Mouse (Mus musculus) thymus, adult 2 months (tissue): ENCODE data around the gene Olfr1394. TPM values are rescaled to one million over a fixed set of nuclear protein-coding genes. Genes with fewer than 3 reads are reported as not detected.
"Not testable (repeated sequence)": the region's sequence is repeated elsewhere in the genome, so short reads cannot be mapped to it uniquely, and the experiment has no call there.

Experiments used
- DNase-seq: peaks from one replicate; pipeline ENCODE4 v3.0.0; 2021
- H3K27ac ChIP-seq: fragments of 200-500 bp; 2 replicates; pipeline ENCODE4 v1.5.1; 2012; ENCODE audit warnings: low read length, control low read depth; ENCODE audit not compliant: control insufficient read depth, insufficient read depth
- H3K27me3 ChIP-seq: fragments of 200-500 bp; 2 replicates; pipeline ENCODE4 v1.6.1; 2012; ENCODE audit warnings: mild to moderate bottlenecking, low read length, moderate library complexity, mixed read lengths; ENCODE audit not compliant: control insufficient read depth, insufficient read depth
- H3K36me3 ChIP-seq: fragments of 200-500 bp; 2 replicates; pipeline ENCODE4 v1.6.1; 2012; ENCODE audit warnings: mild to moderate bottlenecking, low read length, moderate library complexity; ENCODE audit not compliant: control insufficient read depth, insufficient read depth
- H3K4me1 ChIP-seq: fragments of 200-500 bp; replicated peaks from 2 replicates; pipeline ENCODE4 v1.6.1; 2012; ENCODE audit warnings: low read length; ENCODE audit not compliant: control insufficient read depth, insufficient read depth
- H3K4me3 ChIP-seq: fragments of 200-500 bp; 2 replicates; pipeline ENCODE4 v1.5.1; 2012; ENCODE audit warnings: mild to moderate bottlenecking, low read length, control low read depth, moderate library complexity; ENCODE audit not compliant: control insufficient read depth, insufficient read depth
- CTCF ChIP-seq: fragments of 200-500 bp; IDR thresholded peaks from 2 replicates; pipeline ENCODE4 v1.5.1; 2012; ENCODE audit warnings: mild to moderate bottlenecking, control low read depth, low read length, moderate library complexity, borderline replicate concordance; ENCODE audit not compliant: control insufficient read depth, poor library complexity, insufficient read depth; ENCODE audit errors: extremely low read depth
- POLR2A ChIP-seq: fragments of 200-500 bp; IDR thresholded peaks from 2 replicates; pipeline ENCODE4 v1.6.1; 2012; ENCODE audit warnings: mild to moderate bottlenecking, low read length, control low read depth, moderate library complexity; ENCODE audit not compliant: control insufficient read depth, poor library complexity, insufficient read depth; ENCODE audit errors: extremely low read depth
- WGBS: fragments of 180-500 bp; shearing (Covaris S2); methylation state at CpG from one replicate; pipeline ENCODE4 v1.1.7; 2018; 5-methylcytosine and 5-hydroxymethylcytosine counted together
- polyA plus RNA-seq: library from polyadenylated mRNA; depleted of rRNA; stranded (reverse); fragments of >200 nt; gene quantifications from 2 replicates; pipeline ENCODE4 v1.2.3, GENCODE M21; 2012

Olfr1394 gene
- polyA plus RNA-seq, 1 experiment: not detected

DNA sequence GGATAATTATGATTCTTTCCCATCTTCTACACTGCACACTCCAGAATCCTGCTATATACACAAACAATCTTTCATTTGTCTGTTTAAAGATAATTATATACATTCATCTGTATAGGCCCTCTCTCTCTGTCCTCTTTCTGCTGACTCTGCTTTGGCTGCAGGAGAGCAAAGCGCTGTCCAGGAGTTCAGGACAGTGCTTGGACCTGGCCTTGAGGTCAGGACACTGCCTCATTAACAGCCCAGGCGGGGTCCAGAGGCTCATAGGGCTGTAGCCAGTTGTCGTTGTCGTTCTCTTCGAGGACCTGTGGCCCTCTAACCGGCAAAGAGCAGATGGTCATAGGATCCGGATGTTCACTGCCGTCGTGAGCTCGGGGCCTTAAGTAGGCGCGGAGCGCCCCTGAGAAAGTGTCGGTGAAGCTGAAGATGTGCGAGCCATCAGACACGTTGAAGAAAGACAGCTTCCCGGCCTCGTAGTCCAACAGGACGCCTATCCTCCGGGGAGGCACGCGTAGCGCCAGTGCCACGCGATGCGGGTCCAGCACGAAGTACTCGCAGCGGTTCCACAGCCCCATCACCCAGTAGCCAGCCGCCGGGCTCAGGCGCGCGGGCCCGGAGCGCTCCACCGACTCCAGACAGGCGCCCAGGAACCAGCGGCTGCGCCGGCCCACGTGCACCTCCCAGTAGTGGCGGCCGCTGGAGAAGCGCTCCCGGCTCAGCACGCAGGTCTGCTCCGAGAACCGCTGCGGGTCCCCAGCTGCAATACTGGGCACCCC is 14.8 kb downstream of the Olfr1394 start:
- TF ChIP-seq CTCF: no peak
- no peak for TF ChIP-seq POLR2A
- 35% methylated on average over 50 of the region's 50 CpGs for WGBS
- no peak for DNase-seq
- Histone ChIP-seq H3K27ac (no peak overlapping the region), H3K27me3 (no peaks in the 10 kb centered on the region; the same call in 1 of the 2 replicates), H3K36me3 (no peaks in the 10 kb centered on the region), H3K4me3 (no peak overlapping the region), H3K4me1 (no peaks in the 10 kb centered on the region)

GRCm38 (mm10) chr11:49170576-49170975 is 16.4 kb downstream of the Olfr1394 start:
- Histone ChIP-seq H3K36me3 (no peaks in the 10 kb centered on the region), H3K27ac (no peak overlapping the region), H3K4me3 (no peak overlapping the region), H3K4me1 (0 out of 2 replicates have a peak, but pooled peaks cover 3% of the 10 kb centered on the region), H3K27me3 (no peaks in the 10 kb centered on the region; the same call in 1 of the 2 replicates)
- 59% methylated on average over 4 of the region's 4 CpGs for WGBS
- DNase-seq: no peak
- no peak for TF ChIP-seq CTCF
- TF ChIP-seq POLR2A: no peak

GRCm38 (mm10) chr11:49175345-49175744 is 21.2 kb downstream of the Olfr1394 start:
- no peaks in the 10 kb centered on the region for H3K27me3 ChIP-seq
- H3K4me3 ChIP-seq: no peak overlapping the region
- H3K27ac ChIP-seq: no peak overlapping the region
- TF ChIP-seq CTCF: no peak
- TF ChIP-seq POLR2A: no peak
- 0 out of 2 replicates have a peak, but pooled peaks cover 3% of the 10 kb centered on the region for H3K4me1 ChIP-seq
- peak; percentile 24 for DNase-seq
- 6% methylated on average over 8 of the region's 8 CpGs for WGBS
- no peaks in the 10 kb centered on the region for H3K36me3 ChIP-seq

DNA sequence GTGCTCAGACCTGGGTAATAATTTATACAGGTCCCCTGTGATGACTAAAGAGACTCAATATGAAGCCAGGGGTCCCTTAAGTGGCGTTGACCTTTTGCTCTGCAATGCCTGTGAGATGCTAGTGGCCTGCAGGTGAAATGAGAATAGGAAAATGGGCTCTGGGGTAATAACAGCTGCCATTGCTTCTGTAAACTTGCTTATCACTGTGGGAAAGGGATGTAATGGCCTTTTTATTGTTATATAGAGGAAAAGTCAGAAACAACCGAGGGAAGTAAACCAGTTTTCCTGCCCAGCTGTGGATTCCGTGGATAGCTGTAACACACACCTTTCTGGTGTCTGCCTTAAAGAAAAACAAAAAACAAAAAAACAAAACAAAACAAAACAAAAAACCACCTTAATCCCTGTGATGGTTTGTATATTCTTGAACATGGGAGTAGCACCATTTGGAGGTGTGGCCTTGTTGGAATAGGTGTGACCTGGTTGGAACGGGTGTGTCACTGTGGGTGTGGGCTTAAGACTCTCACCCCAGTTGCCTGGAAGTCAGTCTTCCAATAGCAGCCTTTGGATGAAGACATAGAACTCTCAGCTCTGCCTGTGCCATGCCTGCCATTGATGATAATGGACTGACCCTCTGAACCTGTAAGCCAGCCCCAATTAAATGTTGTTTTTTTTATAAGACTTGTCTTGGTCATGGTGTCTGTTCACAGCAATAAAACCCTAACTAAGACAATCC is 22.0 kb downstream of the Olfr1394 start:
- 88% methylated on average over 4 of the region's 4 CpGs for WGBS
- H3K36me3 ChIP-seq, H3K4me3 ChIP-seq, DNase-seq, H3K4me1 ChIP-seq, H3K27ac ChIP-seq, H3K27me3 ChIP-seq: not testable (repeated sequence)

DNA sequence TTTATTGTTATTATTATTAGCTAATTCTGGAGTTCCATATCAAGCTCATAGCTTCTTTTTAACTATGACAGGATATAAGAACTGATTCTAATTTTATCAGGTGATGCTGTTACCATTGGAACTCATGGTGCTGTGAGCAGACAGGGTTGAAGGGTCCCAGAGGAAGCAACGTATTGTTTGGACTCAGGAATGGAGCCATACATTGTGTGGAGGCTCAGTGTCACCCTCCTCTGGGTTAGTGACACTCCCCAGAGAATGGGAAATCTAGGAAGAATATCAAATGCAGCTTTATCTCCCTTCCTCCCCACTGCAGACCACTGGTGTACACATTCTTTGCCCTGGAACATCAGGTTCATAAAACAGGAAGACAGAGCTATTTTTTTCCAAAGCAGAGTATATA is 29.0 kb downstream of the Olfr1394 start:
- Histone ChIP-seq H3K36me3 (no peaks in the 10 kb centered on the region), H3K27me3 (no peaks in the 10 kb centered on the region), H3K4me1 (no peaks in the 10 kb centered on the region), H3K4me3 (no peak overlapping the region), H3K27ac (no peak overlapping the region)
- no peak for DNase-seq
- TF ChIP-seq CTCF (no peak), POLR2A (no peak)
- WGBS: 89% methylated on average over 1 of the region's 1 CpGs

DNA sequence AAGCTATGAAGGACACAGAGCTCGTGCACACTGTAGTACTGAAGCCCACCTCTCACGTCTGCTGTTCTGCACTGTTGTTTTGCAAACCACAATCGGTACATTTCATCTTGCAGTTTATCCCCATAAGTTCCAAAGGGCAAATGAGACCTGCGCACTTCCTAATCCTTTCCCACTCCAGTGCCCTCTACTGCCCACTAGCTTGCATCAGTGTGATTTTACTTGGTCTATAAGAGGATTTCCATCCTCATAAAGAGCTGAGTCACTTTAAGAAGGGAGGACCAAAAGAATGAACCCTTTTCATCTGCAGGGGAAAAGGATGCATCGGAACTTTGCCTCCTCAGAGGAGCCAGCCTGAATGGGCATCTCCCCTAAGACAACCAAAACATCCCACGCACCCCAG is 32.3 kb downstream of the Olfr1394 start:
- Histone ChIP-seq H3K27ac (no peak overlapping the region), H3K27me3 (no peaks in the 10 kb centered on the region), H3K36me3 (no peaks in the 10 kb centered on the region), H3K4me3 (no peak overlapping the region), H3K4me1 (no peaks in the 10 kb centered on the region)
- TF ChIP-seq CTCF (no peak), POLR2A (no peak)
- no peak for DNase-seq
- WGBS: 88% methylated on average over 6 of the region's 6 CpGs

GRCm38 (mm10) chr11:49186955-49187488 is 32.8 kb downstream of the Olfr1394 start, which contains the start of gene Btnl9:
Gene Btnl9 (minus strand): TSS chr11:49187159.
- TF ChIP-seq CTCF (no peak), POLR2A (no peak)
- DNase-seq: no peak

More at GRCm38 (mm10) chr11:49186955-49187488, 32.8 kb downstream of the Olfr1394 start, which contains the start of gene Btnl9:
- no peaks in the 10 kb centered on the region for H3K4me1 ChIP-seq
- 79% methylated on average over 8 of the region's 8 CpGs for WGBS
- H3K27me3 ChIP-seq: no peaks in the 10 kb centered on the region
- no peaks in the 10 kb centered on the region for H3K36me3 ChIP-seq
- H3K4me3 ChIP-seq: no peak within 1 kb of the TSS
- no peak within 1 kb of the TSS for H3K27ac ChIP-seq
